Mouse (Mus musculus): Measurements from ENCODE around the gene Bloc1s1.

The Bloc1s1 gene

GRCm38 (mm10) chr10:128933976-128934721 lies 10.3 kb upstream of the Bloc1s1 start:
- DNase-seq (ENCODE audit: extremely low read depth, insufficient read length, low spot score) = no peak

- DNase-seq (ENCODE audit: extremely low read depth, insufficient read length, low spot score) = no peak
Measured at GRCm38 (mm10) chr10:128933574-128933973, 9.7 kb upstream of the Bloc1s1 start, which contains the start of gene Itga7. Gene Itga7 (plus strand): TSS chr10:128933818.

- DNase-seq (ENCODE audit: extremely low read depth, insufficient read length, low spot score) = peak; percentile 71
Measured at GRCm38 (mm10) chr10:128931441-128931840, 7.6 kb upstream of the Bloc1s1 start.

- DNase-seq (ENCODE audit: extremely low read depth, insufficient read length, low spot score) = no peak
Measured at GRCm38 (mm10) chr10:128929638-128930378, 6.0 kb upstream of the Bloc1s1 start.

- no peak for DNase-seq (ENCODE audit: extremely low read depth, insufficient read length, low spot score)
Measured at GRCm38 (mm10) chr10:128928356-128928755, 4.5 kb upstream of the Bloc1s1 start.

- peak; percentile 100 for DNase-seq (ENCODE audit: extremely low read depth, insufficient read length, low spot score)
Measured at GRCm38 (mm10) chr10:128923013-128923691, 683 bp downstream of the Bloc1s1 start.

- DNase-seq (ENCODE audit: extremely low read depth, insufficient read length, low spot score) = no peak
Measured at GRCm38 (mm10) chr10:128922822-128923012, 1.1 kb downstream of the Bloc1s1 start, which contains the start of gene Rdh5. Gene Rdh5 (minus strand): TSS chr10:128922888.

- DNase-seq (ENCODE audit: extremely low read depth, insufficient read length, low spot score) = peak; percentile 58
Measured at GRCm38 (mm10) chr10:128921883-128922821, 1.7 kb downstream of the Bloc1s1 start.

- DNase-seq (ENCODE audit: extremely low read depth, insufficient read length, low spot score) = peak; percentile 34
Measured at GRCm38 (mm10) chr10:128921251-128921650, 2.6 kb downstream of the Bloc1s1 start.

- DNase-seq (ENCODE audit: extremely low read depth, insufficient read length, low spot score) = no peak
Measured at GRCm38 (mm10) chr10:128920736-128921161, 3.1 kb downstream of the Bloc1s1 start.

- DNase-seq (ENCODE audit: extremely low read depth, insufficient read length, low spot score) = peak; percentile 36
Measured at GRCm38 (mm10) chr10:128919966-128920365, 3.9 kb downstream of the Bloc1s1 start.

GRCm38 (mm10) chr10:128919203-128919631 lies 4.6 kb downstream of the Bloc1s1 start:
- peak; percentile 51 for DNase-seq (ENCODE audit: extremely low read depth, insufficient read length, low spot score)

GRCm38 (mm10) chr10:128918246-128918645 lies 5.6 kb downstream of the Bloc1s1 start:
- peak; percentile 64 for DNase-seq (ENCODE audit: extremely low read depth, insufficient read length, low spot score)

- no peak for DNase-seq (ENCODE audit: extremely low read depth, insufficient read length, low spot score)
Measured at GRCm38 (mm10) chr10:128917400-128917799, 6.4 kb downstream of the Bloc1s1 start.

- no peak for DNase-seq (ENCODE audit: extremely low read depth, insufficient read length, low spot score)
Measured at GRCm38 (mm10) chr10:128916665-128917064, 7.2 kb downstream of the Bloc1s1 start.

GRCm38 (mm10) chr10:128915550-128915949 lies 8.3 kb downstream of the Bloc1s1 start:
- DNase-seq (ENCODE audit: extremely low read depth, insufficient read length, low spot score) = no peak

GRCm38 (mm10) chr10:128913696-128914095 lies 10.1 kb downstream of the Bloc1s1 start:
- no peak for DNase-seq (ENCODE audit: extremely low read depth, insufficient read length, low spot score)

- peak; percentile 56 for DNase-seq (ENCODE audit: extremely low read depth, insufficient read length, low spot score)
Measured at GRCm38 (mm10) chr10:128913219-128913618, 10.6 kb downstream of the Bloc1s1 start.

GRCm38 (mm10) chr10:128912791-128913190 lies 11.0 kb downstream of the Bloc1s1 start:
- DNase-seq (ENCODE audit: extremely low read depth, insufficient read length, low spot score) = no peak

- DNase-seq (ENCODE audit: extremely low read depth, insufficient read length, low spot score) = no peak
Measured at GRCm38 (mm10) chr10:128912268-128912667, 11.6 kb downstream of the Bloc1s1 start.

Data from 3134 (cell line).